In genomic region chr15:84669771-84670656, GRCm38 (mm10) we compare ENCODE assay signal across 17 mouse cellular contexts. TPM values are rescaled to one million over a fixed set of nuclear protein-coding genes. Genes with fewer than 3 reads are reported as not detected.
A peak's percentile ranks its signal among the peaks of the same experiment; 100 is the strongest.
DNase-seq lines count a peak whose midpoint lies in the region; ATAC-seq and TF ChIP-seq lines count a peak whose summit lies in the region.
"Had no signal": no experiment of that assay in that cellular context is flagged by ENCODE, and none has a peak within 500 bp of the region (broad histone marks: within the 10 kb centered on the region; RNA-seq: fewer than 3 reads in every experiment).

No protein-coding gene starts in this region.

- H3K9ac ChIP-seq in forebrain, embryonic 14.5 days (ENCODE audit: low read length), result no peak overlapping the region
- no peak overlapping the region for H3K9ac ChIP-seq in forebrain, embryonic 12.5 days
- H3K9ac ChIP-seq in kidney, postnatal 0 days (ENCODE audit: low read depth, low read length), result no peak overlapping the region
- H3K9ac ChIP-seq: forebrain, embryonic 15.5 days; heart, embryonic 12.5 days; liver, postnatal 0 days; neural tube, embryonic 12.5 days had no signal

- ATAC-seq in forebrain, embryonic 14.5 days, result no peak
- no peak for ATAC-seq in forebrain, embryonic 12.5 days (ENCODE audit: low FRiP score)
- ATAC-seq in kidney, postnatal 0 days (replicated peaks; ENCODE audit: low FRiP score, low read depth), result no peak
- ATAC-seq: forebrain, embryonic 15.5 days; intestine, postnatal 0 days; liver, postnatal 0 days had no signal

- WGBS in forebrain, embryonic 14.5 days, result 75% methylated on average over 23 of the region's 23 CpGs
- WGBS in forebrain, embryonic 12.5 days, result 80% methylated on average over 23 of the region's 23 CpGs
- 81% methylated on average over 23 of the region's 23 CpGs for WGBS in kidney, postnatal 0 days

- H3K9me3 ChIP-seq in forebrain, embryonic 14.5 days (replicated peaks; ENCODE audit: control insufficient read depth, low read length), result no peaks in the 10 kb centered on the region
- no peaks in the 10 kb centered on the region for H3K9me3 ChIP-seq in forebrain, embryonic 12.5 days
- H3K9me3 ChIP-seq in kidney, postnatal 0 days (replicated peaks; ENCODE audit: low read length), result no peaks in the 10 kb centered on the region
- H3K9me3 ChIP-seq: forebrain, embryonic 15.5 days; heart, embryonic 12.5 days; hindbrain, embryonic 12.5 days; neural tube, embryonic 12.5 days had no signal

- no peak overlapping the region for H3K4me3 ChIP-seq in forebrain, embryonic 14.5 days (ENCODE audit: low read depth, low read length)
- no peak overlapping the region for H3K4me3 ChIP-seq in forebrain, embryonic 12.5 days (replicated peaks)
- H3K4me3 ChIP-seq in kidney, postnatal 0 days (replicated peaks; ENCODE audit: low read depth, low read length), result no peak overlapping the region
- H3K4me3 ChIP-seq: forebrain, embryonic 15.5 days; heart, embryonic 12.5 days; hindbrain, embryonic 12.5 days; neural tube, embryonic 12.5 days had no signal

- no peaks in the 10 kb centered on the region for H3K36me3 ChIP-seq in forebrain, embryonic 14.5 days (ENCODE audit: control insufficient read depth, insufficient read depth, low read length)
- no peaks in the 10 kb centered on the region for H3K36me3 ChIP-seq in forebrain, embryonic 12.5 days (replicated peaks)
- H3K36me3 ChIP-seq in kidney, postnatal 0 days (ENCODE audit: insufficient read depth, low read length), result no peaks in the 10 kb centered on the region
- H3K36me3 ChIP-seq: forebrain, embryonic 15.5 days; heart, embryonic 12.5 days; hindbrain, embryonic 12.5 days; neural tube, embryonic 12.5 days had no signal

- no peak overlapping the region for H3K27ac ChIP-seq in forebrain, embryonic 14.5 days (ENCODE audit: low read depth, low read length)
- no peak overlapping the region for H3K27ac ChIP-seq in forebrain, embryonic 12.5 days
- H3K27ac ChIP-seq in kidney, postnatal 0 days, result 0 out of 2 replicates have a peak overlapping the region, but pooled peaks have one; percentile 36
- H3K27ac ChIP-seq: forebrain, embryonic 15.5 days; hindbrain, embryonic 12.5 days; neural tube, embryonic 12.5 days had no signal

- no peaks in the 10 kb centered on the region for H3K27me3 ChIP-seq in forebrain, embryonic 14.5 days (replicated peaks; ENCODE audit: control insufficient read depth, insufficient read depth, low read length)
- H3K27me3 ChIP-seq in forebrain, embryonic 12.5 days, result peaks cover 22% of the 10 kb centered on the region
- H3K27me3 ChIP-seq in kidney, postnatal 0 days (ENCODE audit: insufficient read depth, low read length), result no peaks in the 10 kb centered on the region
- H3K27me3 ChIP-seq: forebrain, embryonic 15.5 days had no signal

- H3K4me2 ChIP-seq in forebrain, embryonic 14.5 days (ENCODE audit: low read length), result no peak overlapping the region
- no peak overlapping the region for H3K4me2 ChIP-seq in forebrain, embryonic 12.5 days
- no peak overlapping the region for H3K4me2 ChIP-seq in kidney, postnatal 0 days (ENCODE audit: low read length)
- H3K4me2 ChIP-seq: forebrain, embryonic 15.5 days; heart, embryonic 12.5 days; hindbrain, embryonic 12.5 days; neural tube, embryonic 12.5 days had no signal

- H3K4me1 ChIP-seq in forebrain, embryonic 14.5 days (ENCODE audit: control insufficient read depth, insufficient read depth, low read length), result no peaks in the 10 kb centered on the region
- H3K4me1 ChIP-seq in forebrain, embryonic 12.5 days, result peaks cover 5% of the 10 kb centered on the region
- peaks cover 6% of the 10 kb centered on the region for H3K4me1 ChIP-seq in kidney, postnatal 0 days (replicated peaks; ENCODE audit: insufficient read depth, low read length)

- DNase-seq in forebrain, embryonic 14.5 days (ENCODE audit: low spot score), result peak; percentile 25
- DNase-seq in kidney, postnatal 0 days (ENCODE audit: low spot score), result no peak
- no peak for DNase-seq in kidney, adult 8-10 months
- peak; percentile 47 to 58 for DNase-seq in right cerebral cortex, adult 2 months (ENCODE audit: low spot score in 2 of 2)
- DNase-seq in right cerebral cortex, postnatal 36 days (ENCODE audit: low spot score in 2 of 2), result no peak
- DNase-seq in embryo, embryonic 11 days, result no peak
- DNase-seq: adrenal gland, postnatal 36 days; gastrocnemius, postnatal 14 days; liver, postnatal 0 days; lung, postnatal 36 days; thymus, adult 18-20 months had no signal

- TF ChIP-seq CTCF in kidney, postnatal 0 days (IDR thresholded peaks at IDR 0.05; ENCODE audit: low read depth), result no peak

RNA-seq across cellular contexts. Expression of gene Prr5, which starts 0.6 kb away (rescaled TPM):
- 9.0 and 10.5 TPM in 2 replicates for polyA plus RNA-seq in forebrain, embryonic 14.5 days (2014; fragmentation: Nextera tagmentation; extraction: Ambion mirVana)
- 7.6 and 10.1 TPM in 2 replicates for polyA plus RNA-seq in forebrain, embryonic 12.5 days (2016; fragmentation: Nextera tagmentation; extraction: Ambion mirVana)
- 35.0 and 35.6 TPM in 2 replicates for polyA plus RNA-seq in kidney, postnatal 0 days (2015; fragmentation: Nextera tagmentation; extraction: Ambion mirVana)

RNA-seq across cellular contexts. Expression of gene Arhgap8, which starts 49.8 kb away (rescaled TPM):
- 0.20 and 0.37 TPM in 2 replicates for polyA plus RNA-seq in forebrain, embryonic 14.5 days (2014; fragmentation: Nextera tagmentation; extraction: Ambion mirVana)
- polyA plus RNA-seq in forebrain, embryonic 12.5 days (2016; fragmentation: Nextera tagmentation; extraction: Ambion mirVana), result 0.60 and 1.1 TPM in 2 replicates
- 13.9 and 14.7 TPM in 2 replicates for polyA plus RNA-seq in kidney, postnatal 0 days (2015; fragmentation: Nextera tagmentation; extraction: Ambion mirVana)

Comparison
In these comparisons a context has a peak if more than half of its experiments do, and no peak if none do; other contexts are left out.
1. DNase-seq: peak in forebrain, embryonic 14.5 days (single experiment) and right cerebral cortex, adult 2 months (2 of 2); none in kidney, postnatal 0 days (single experiment), kidney, adult 8-10 months (0 of 2), right cerebral cortex, postnatal 36 days (0 of 2) and embryo, embryonic 11 days (single experiment).